Mouse (Mus musculus): Measurements from ENCODE around the gene Rnase10. TPM values are rescaled to one million over a fixed set of nuclear protein-coding genes. Genes with fewer than 3 reads are reported as not detected.
"Not testable (repeated sequence)": the region's sequence is repeated elsewhere in the genome, so short reads cannot be mapped to it uniquely, and the experiment has no call there.

Rnase10 gene
- total RNA-seq (2017), result not detected in 2 replicates

DNA sequence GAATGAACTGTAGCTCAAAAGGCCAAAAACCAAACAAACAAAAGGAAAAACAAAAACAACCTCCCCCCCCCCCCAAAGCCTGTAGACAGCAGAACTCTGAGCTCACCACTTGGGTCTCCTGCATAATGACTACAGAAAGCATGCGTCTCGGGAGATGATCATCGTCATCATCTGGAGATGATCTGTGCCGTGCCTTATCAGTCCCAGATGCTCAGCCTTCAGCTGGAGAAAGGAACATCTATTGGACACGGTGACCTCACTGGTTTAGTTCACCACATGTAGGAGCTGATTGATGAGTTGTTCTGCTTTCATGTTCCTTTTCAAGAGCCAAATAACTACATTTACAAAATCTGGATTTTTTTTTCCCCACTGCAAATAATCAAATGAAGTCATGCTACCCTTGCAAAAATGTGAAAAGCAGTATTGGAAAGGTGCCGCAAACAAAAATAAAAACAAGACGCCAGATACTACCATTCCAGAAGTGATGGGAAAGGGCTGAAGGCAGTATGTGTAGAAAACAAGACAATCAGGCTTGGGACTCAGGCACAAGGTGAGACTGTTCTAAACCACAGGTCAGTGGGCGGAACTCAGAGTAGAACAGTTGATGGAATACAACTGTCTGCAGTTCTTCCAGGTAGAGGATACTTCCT lies at the start of gene Rnase10:
Gene Rnase10 (plus strand): TSS at position 600 of the 650 bp plus-strand sequence.
- no peak for ATAC-seq (ENCODE audit: extremely low read depth, insufficient number of reproducible peaks, low FRiP score, poor library complexity, severe bottlenecking)

DNA sequence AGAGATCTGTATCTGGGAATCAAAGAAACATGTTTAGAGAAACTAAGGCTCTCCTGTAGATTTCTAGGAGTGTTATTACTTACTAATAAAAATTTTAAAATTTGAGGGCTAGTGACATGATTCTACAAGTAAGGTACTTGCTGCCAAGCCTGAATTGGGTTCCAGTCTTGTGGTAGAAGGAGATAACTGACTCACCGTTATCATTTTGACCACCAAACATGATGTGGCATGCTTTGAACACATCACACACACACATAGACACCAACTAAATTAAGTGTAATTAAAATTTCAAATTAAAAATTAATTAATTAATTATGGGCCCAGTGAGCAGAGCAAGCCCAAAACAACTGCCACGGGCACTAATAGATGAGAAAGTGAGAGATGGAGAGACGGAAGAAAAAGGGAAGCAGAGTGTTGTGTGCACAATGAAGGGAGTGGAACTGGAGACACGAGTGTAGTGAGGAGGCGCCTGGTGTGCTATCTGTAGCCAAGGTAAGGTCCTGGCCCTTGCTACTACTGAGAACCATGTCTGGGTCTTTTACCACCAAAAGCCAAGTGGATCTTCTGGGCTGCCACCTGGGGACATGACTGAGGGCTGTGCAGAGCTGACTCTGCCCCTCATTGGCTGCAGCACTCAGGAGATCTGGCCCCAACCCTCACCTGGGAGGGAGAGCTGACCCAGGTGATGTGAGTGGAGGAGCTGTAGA lies 49.1 kb upstream of the Rnase10 start:
- not testable (repeated sequence) for ATAC-seq (ENCODE audit: extremely low read depth, insufficient number of reproducible peaks, low FRiP score, poor library complexity, severe bottlenecking)

DNA sequence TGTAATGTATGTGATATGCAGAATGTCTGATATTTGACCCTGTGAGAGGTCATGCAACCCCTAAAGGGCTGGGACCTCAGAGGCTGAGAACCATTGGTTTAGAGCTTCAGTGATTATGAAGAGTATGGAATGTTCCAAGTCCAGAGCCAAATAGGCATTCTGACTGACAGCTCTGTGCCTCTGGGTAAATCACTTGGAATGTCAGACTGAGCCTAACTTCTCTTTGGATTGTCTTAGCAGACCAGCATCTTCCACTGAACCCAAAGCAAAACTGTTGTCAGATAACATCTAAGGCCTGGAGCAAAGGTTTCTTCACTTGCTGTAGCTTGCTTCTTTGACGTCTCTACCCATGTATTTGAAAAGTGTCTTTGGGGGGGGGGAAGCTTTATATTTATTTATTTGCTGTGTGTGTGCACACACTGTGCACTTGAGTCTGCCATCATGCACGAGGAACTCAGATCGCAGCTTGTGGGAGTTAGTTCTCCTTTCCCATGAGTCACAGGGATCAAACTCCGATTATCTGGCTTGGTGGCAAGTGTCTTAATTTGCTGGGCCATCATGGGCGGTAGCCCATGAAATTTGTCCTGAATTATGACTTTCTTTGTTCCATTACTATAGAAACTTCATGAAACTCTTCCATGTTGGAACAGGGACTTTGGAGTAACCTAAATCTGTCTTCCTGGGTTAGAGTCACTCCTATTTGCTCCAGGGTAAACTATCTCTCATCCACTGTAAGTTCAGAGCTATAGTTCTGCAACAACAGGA lies 39.2 kb upstream of the Rnase10 start:
- no peak for ATAC-seq (ENCODE audit: extremely low read depth, insufficient number of reproducible peaks, low FRiP score, poor library complexity, severe bottlenecking)

DNA sequence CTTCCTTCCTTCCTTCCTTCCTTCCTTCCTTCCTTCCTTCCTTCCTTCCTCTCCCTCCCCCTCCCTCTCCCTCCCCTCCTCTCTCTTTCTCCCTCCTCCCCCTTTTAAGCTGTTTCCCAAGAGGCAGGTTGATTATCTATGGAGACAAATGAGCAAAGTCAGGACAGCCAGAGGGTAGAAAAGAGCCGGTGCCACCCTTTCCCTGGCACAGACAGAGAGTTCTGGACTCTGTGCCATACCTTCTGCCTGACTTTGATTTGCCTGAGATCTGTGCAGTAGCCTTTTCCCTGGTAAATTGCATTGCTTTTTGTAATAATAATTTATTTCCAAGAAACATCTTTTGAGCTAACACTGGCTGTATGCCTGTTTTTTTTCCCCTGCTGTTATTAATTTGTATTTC lies 38.5 kb upstream of the Rnase10 start:
- no peak for ATAC-seq (ENCODE audit: extremely low read depth, insufficient number of reproducible peaks, low FRiP score, poor library complexity, severe bottlenecking)

DNA sequence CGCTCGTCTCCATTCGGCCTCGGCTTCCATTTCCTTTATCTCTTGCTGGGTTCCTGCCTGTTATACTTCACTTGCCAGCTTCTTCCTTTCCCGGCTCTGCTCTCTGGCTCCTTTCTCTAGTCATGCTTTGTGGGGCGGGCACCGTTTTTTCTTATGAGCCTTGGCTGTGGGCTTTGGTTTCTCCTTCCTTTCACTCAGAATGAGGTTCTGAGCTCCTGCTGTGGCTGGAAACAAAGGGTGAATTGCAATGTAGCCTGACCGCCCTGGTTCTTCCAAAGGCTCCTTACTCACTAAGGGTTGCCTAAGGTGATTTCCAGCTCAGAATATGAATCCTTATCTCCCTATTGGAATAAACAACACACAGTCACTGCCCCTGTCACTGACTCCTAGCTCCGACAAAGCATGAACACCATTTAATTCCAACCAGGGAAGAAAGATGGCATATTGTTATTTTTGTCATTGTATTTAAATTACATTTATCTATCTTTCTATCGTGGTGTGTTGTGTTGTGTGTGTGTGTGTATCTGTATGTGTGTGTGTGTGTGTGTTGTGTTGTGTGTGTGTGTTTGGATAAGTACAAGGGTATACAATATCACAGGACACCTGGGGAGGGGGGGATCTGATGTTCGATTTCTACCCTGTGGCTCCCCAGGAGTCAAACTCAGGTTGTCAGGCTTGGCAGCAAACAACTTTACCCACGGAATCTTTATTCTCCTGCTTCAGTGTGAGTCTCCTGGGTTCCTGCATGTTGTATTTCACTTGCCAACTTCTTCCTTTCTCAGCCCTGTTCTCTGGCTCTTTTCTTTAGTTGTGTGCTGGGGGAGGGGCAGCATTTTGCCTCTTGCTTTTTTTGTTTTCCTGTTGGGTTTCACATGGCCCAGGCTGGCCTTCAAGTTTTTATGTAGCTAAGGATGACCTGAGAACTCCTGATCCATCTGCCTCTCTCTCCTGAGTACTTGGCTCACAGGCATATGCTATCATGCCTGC lies 37.7 kb upstream of the Rnase10 start:
- ATAC-seq (ENCODE audit: extremely low read depth, insufficient number of reproducible peaks, low FRiP score, poor library complexity, severe bottlenecking), result no peak

DNA sequence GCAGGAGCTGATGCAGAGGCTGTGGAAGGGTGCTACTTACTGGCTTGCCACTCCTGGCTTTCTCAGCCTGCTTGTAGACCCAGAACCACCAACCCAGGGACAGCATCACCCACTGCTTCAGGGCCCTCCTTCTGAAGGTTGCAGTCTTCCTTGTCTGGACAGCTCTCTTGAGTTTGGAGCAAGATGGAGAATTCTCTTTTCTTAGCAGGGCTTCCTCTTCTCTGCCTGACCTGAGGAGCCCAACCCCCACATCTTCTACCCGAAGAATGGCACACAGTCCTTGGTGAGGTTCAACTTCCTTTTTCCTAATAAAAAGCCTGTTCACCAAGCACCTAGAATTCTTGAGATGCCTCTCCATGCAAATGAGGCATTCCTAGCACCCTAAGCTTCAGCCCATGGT lies 36.7 kb upstream of the Rnase10 start:
- ATAC-seq (ENCODE audit: extremely low read depth, insufficient number of reproducible peaks, low FRiP score, poor library complexity, severe bottlenecking), result peak; percentile 56

DNA sequence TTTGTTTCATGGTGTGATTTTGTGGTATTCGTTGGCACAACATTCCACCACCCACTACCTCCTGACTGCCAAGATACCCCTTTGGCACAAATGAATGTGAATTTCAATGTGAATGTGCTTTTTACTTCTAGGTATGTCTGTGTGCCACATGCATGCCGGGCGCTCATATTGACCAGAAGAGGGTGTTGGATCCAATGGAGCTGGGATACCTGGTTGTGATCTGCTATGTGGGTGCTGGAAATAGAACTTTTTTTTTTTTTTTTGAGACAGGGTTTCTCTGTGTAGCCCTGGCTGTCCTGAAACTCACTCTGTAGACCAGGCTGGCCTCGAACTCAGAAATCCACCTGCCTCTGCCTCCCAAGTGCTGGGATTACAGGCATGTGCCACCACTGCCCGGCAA lies 34.5 kb upstream of the Rnase10 start:
- not testable (repeated sequence) for ATAC-seq (ENCODE audit: extremely low read depth, insufficient number of reproducible peaks, low FRiP score, poor library complexity, severe bottlenecking)

DNA sequence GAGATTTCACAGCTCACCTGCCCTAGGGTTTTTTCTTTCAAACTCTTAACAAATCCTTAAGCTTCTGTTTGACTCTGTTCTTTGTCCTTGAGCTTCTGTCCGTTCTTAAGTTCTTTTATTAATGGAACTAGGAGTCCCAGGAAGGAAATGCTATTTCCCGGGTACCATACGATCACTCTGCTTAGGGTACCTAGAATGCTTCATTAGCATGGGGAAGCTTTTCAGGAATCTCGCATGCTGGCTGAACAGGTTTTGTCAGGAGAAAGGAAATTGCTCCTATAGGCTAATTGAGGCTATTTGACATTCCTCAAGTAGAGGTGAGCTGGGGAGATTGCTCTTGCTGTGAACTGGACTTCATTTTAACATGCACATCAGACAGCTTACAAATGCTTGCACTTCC lies 33.9 kb upstream of the Rnase10 start:
- ATAC-seq (ENCODE audit: extremely low read depth, insufficient number of reproducible peaks, low FRiP score, poor library complexity, severe bottlenecking), result no peak

DNA sequence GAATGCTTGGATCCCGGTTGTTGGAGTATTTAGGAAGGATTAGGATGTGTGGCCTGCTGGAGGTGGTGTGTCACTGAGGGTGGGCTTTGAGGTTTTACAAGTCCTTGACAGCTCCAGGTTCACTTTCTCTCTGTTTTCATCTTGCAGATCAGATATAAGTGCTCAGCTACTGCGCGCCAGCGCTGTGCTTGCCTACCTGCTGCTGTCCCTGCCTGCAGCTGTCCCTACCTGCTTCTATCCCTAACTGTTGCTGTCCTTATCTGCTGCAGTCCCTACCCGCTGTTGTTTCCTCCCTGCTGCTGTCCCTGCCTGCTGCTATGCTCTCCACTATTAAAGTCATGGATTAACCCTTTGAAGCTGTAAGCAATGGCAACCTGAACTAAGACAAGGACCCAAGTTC lies 32.5 kb upstream of the Rnase10 start:
- no peak for ATAC-seq (ENCODE audit: extremely low read depth, insufficient number of reproducible peaks, low FRiP score, poor library complexity, severe bottlenecking)

DNA sequence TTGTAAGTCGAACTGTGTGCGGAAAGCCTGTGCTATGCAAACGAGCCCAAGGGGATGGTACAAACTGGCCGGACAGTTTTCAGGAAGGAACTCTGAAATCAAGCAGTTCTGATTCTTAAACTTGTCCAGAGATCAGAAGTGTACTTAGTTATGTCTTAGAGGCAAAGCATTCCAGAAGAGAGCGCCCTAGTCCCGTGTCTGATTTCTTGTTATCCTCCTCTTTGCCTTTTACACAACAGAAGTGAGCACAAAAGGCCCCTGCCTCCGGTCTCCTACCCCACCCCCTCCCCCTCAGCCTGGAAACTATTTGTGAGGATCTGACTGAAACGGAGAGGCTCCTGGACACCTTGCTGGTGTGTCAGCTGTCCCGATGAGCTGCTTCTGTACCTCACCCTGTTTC lies 30.9 kb upstream of the Rnase10 start:
- ATAC-seq (ENCODE audit: extremely low read depth, insufficient number of reproducible peaks, low FRiP score, poor library complexity, severe bottlenecking), result peak; percentile 20; the same call in 1 of the 2 replicates

DNA sequence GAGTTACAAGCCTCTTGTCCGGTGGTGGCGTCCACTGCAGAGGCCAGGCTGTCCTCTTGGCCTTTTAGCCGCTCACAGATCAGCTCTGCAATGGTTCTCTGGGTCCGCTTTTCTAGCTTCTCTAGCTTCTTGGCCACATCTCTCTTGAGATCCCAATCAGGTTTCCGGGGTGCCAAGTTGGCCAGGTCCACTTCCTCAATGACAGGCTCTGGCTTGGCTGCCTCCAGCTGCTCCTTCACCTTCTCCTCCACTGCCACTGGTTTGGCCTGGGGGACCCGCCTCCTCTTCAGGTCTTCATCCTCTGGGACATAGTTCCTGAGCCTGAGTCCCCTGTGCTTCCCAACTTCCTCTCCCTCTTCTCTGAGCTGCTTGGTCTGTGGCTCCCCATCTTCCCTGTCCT lies 29.1 kb upstream of the Rnase10 start:
- ATAC-seq (ENCODE audit: extremely low read depth, insufficient number of reproducible peaks, low FRiP score, poor library complexity, severe bottlenecking), result peak; percentile 51

DNA sequence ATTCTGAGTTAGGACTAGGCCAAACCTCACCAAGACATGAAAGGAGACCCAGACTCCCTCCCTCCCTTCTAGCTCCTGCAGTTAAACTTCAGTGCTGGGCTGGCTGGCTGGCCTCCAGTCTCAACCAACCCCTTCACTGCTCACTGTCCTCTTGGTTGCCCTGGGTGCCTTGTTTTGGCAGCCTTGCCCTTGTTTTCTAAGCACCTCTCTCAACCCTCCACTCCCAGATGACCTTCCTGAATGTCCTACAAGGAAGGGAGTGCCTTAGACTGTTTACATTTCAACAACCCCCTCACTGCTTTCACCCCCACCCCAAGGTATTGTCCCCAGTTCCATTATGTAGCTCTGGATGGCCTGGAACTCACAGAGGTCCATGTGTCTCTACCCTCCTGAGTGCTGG lies 27.9 kb upstream of the Rnase10 start:
- no peak for ATAC-seq (ENCODE audit: extremely low read depth, insufficient number of reproducible peaks, low FRiP score, poor library complexity, severe bottlenecking)

DNA sequence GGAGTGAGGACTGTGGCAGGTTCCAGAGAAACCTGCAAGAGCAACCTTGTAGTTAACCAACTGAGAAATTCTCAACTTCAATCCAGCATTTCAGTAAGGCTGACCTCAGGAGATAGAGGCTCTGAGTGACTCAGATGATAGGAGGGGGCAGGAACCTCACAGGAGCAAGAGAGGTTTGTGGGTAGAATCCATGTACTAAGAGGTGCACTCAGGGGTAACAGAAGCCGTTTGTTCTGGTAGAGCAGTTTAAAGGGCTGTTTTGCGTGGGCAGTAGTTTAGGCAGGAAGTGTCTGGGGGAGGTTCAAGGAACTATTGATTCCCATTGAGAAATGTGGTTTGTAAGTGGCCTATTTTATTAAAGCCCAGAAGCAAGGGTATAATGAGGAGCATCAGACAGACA lies 26.3 kb upstream of the Rnase10 start:
- ATAC-seq (ENCODE audit: extremely low read depth, insufficient number of reproducible peaks, low FRiP score, poor library complexity, severe bottlenecking), result peak; percentile 35; the same call in 1 of the 2 replicates

DNA sequence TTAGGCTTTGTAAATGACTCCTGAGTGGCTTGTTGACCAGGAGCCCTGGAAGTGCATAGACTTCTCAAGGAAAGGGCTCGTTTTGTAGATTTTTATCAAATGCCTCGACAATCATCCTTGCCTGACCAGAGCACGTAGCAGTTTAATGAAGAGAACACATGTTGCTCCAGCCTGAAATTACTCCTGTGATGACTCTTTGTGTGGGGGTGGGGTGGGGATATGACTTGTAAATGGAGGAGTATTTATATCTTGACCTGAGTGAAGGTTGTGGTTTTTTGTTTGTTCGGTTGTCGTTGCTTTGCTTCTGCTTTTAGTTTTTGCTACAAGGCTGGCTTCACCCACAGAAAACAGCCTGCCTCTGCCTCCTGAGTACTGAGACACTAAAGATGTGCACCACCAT lies 25.7 kb upstream of the Rnase10 start:
- ATAC-seq (ENCODE audit: extremely low read depth, insufficient number of reproducible peaks, low FRiP score, poor library complexity, severe bottlenecking), result peak; percentile 17; the same call in 1 of the 2 replicates

DNA sequence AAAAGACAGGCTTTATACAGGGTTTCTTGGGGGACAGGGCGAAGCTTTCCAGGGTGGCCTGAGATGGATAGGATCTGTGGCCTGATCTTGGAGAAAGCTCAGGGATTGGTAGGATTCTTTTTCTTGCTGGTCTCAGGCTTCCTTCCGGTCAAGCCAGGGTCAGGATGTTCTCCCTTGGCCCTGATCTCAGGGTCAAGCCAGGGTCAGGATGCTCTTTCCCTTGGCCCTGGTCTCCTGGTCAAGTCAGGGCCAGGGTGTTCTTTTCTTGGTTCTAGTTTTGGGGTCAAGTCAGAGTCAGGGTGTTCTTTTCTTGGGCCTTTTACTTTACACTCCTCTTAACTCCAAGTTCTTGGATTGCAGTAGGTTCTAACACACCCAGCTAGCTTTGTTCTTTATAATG lies 19.9 kb upstream of the Rnase10 start:
- no peak for ATAC-seq (ENCODE audit: extremely low read depth, insufficient number of reproducible peaks, low FRiP score, poor library complexity, severe bottlenecking)

DNA sequence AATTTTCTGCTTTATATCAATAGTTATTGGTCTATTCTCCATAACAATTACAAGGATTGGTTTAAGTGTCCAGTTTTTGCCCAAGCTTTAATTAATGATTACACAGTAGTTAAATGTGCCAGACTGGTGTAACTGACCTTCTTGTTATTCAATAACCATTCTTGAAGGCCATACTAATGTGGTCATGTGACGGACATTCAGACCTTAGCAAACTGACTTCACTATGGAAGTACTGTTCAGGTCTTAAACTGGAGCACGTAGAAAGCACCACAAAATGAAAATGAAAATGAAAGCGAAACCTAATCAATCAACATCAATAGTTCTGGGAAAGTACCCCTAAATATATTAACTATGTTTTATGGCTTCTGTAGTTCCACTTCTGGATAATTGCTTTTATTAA lies 16.5 kb upstream of the Rnase10 start:
- no peak for ATAC-seq (ENCODE audit: extremely low read depth, insufficient number of reproducible peaks, low FRiP score, poor library complexity, severe bottlenecking)

DNA sequence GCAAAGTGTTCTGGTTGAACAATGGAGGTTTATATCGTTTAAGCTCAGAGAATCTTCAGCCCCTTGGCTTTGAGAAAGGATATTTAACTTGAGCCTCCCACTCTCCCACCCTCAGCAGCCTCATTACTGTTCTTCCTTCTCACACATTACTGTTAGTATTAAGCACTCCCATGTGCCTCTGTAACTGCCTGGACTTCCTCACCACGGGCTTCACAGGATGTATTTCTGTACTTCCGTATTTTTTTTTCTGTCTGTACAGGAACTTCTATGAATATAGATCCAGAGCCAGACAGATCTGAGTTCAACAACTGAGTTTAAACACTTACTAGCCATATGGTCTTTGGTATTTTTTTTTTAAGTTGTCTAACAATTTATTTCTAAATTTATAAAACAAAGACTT lies 10.5 kb upstream of the Rnase10 start:
- ATAC-seq (ENCODE audit: extremely low read depth, insufficient number of reproducible peaks, low FRiP score, poor library complexity, severe bottlenecking), result peak; percentile 85; the same call in 1 of the 2 replicates

DNA sequence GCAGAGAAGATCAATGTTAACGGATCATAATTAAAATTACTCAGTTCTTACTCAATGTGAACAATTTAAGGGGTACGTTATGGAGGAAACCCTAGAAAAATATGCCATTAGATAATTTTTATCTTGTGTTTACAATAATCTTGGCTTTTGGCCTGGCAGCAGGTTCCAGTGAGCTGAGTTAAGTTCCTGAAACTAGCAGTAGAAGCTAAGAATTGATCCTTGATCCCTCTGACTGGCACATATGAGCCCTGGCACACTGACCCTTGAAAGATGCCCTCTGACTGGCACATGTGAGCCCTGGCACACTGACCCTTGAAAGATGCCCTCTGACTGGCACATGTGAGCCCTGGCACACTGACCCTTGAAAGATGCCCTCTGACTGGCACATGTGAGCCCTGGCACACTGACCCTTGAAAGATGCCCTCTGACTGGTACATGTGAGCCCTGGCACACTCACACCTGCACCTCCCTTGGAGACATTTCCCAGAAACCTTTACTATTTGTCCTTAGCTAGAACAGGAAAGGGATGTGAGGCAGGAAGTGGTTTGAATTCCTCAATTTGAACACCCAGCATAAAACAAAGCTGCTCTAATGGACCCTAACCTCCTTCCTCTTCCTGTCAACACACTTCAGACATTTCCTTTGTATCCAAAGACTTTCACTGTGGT lies 9.4 kb upstream of the Rnase10 start:
- peak; percentile 36; the same call in 1 of the 2 replicates for ATAC-seq (ENCODE audit: extremely low read depth, insufficient number of reproducible peaks, low FRiP score, poor library complexity, severe bottlenecking)

Measured in neutrophil, adult 5-6 weeks (primary cell).